Mouse (Mus musculus) skeletal muscle tissue, adult 2 months (tissue): ENCODE data around the gene Myo1d.

ENCODE experiments used
- DNase-seq: peaks from one replicate; pipeline ENCODE4 v3.0.0-alpha.2; 2012; ENCODE audit warnings: low read depth, low spot score

Gene Myo1d

GRCm38 (mm10) chr11:80723406-80724047 is 56.3 kb downstream of the Myo1d start:
- DNase-seq, result no peak

GRCm38 (mm10) chr11:80719014-80719413 is 60.8 kb downstream of the Myo1d start:
- DNase-seq, result no peak

- DNase-seq, result no peak
Observed at GRCm38 (mm10) chr11:80718036-80718435, 61.8 kb downstream of the Myo1d start.

GRCm38 (mm10) chr11:80715115-80715514 is 64.7 kb downstream of the Myo1d start:
- peak; percentile 18 for DNase-seq

GRCm38 (mm10) chr11:80713705-80714104 is 66.1 kb downstream of the Myo1d start:
- no peak for DNase-seq

GRCm38 (mm10) chr11:80712201-80712600 is 67.6 kb downstream of the Myo1d start:
- DNase-seq, result no peak

GRCm38 (mm10) chr11:80711336-80711735 is 68.5 kb downstream of the Myo1d start:
- DNase-seq, result peak; percentile 18

GRCm38 (mm10) chr11:80700611-80701010 is 79.2 kb downstream of the Myo1d start:
- no peak for DNase-seq

GRCm38 (mm10) chr11:80698721-80699120 is 81.1 kb downstream of the Myo1d start:
- no peak for DNase-seq

GRCm38 (mm10) chr11:80696350-80696749 is 83.5 kb downstream of the Myo1d start:
- peak; percentile 12 for DNase-seq

GRCm38 (mm10) chr11:80684603-80685002 is 95.2 kb downstream of the Myo1d start:
- no peak for DNase-seq

- no peak for DNase-seq
Observed at GRCm38 (mm10) chr11:80682745-80683144, 97.1 kb downstream of the Myo1d start.

GRCm38 (mm10) chr11:80673013-80673412 is 106.8 kb downstream of the Myo1d start:
- DNase-seq, result no peak

- peak; percentile 15 for DNase-seq
Observed at GRCm38 (mm10) chr11:80670391-80670790, 109.4 kb downstream of the Myo1d start.

GRCm38 (mm10) chr11:80669934-80670333 is 109.9 kb downstream of the Myo1d start:
- no peak for DNase-seq

GRCm38 (mm10) chr11:80666211-80666610 is 113.6 kb downstream of the Myo1d start:
- no peak for DNase-seq

GRCm38 (mm10) chr11:80664261-80664660 is 115.6 kb downstream of the Myo1d start:
- no peak for DNase-seq

GRCm38 (mm10) chr11:80645111-80645510 is 134.7 kb downstream of the Myo1d start:
- DNase-seq, result no peak

- DNase-seq, result no peak
Observed at GRCm38 (mm10) chr11:80628992-80629865, 150.6 kb downstream of the Myo1d start.

GRCm38 (mm10) chr11:80628581-80628980 is 151.2 kb downstream of the Myo1d start:
- no peak for DNase-seq

GRCm38 (mm10) chr11:80623038-80623380 is 156.8 kb downstream of the Myo1d start:
- no peak for DNase-seq

- DNase-seq, result no peak
Observed at GRCm38 (mm10) chr11:80622233-80623037, 157.4 kb downstream of the Myo1d start.
